Mouse (Mus musculus) liver, embryonic 14.5 days (tissue): Measurements from ENCODE around the gene Tmem11.
"Not testable (repeated sequence)": the region's sequence is repeated elsewhere in the genome, so short reads cannot be mapped to it uniquely, and the experiment has no call there.

ENCODE experiments used
- CTCF ChIP-seq: IDR thresholded peaks from 2 replicates; pipeline ENCODE4 v1.5.1; 2016; ENCODE audit warnings: antibody characterized with exemption, low read depth, control low read depth
- EP300 ChIP-seq: IDR thresholded peaks from 2 replicates; pipeline ENCODE4 v1.6.1; 2016; ENCODE audit warnings: antibody characterized with exemption, low read depth

- not testable (repeated sequence) for TF ChIP-seq CTCF, EP300
These were observed 7.9 kb upstream of the Tmem11 start for GRCm38 (mm10) chr11:60886986-60887385.
